Mouse (Mus musculus) liver, embryonic 16.5 days (tissue): ENCODE results near the gene Kcnv2. TPM values are rescaled to one million over a fixed set of nuclear protein-coding genes. Genes with fewer than 3 reads are reported as not detected.

Experiments used
- ATAC-seq: fragments of 200-750 bp; cut with Nextera tagmentation; 2 replicates; pipeline ENCODE4 v1.8.0; 2017; ENCODE audit warnings: low read depth, mild to moderate bottlenecking, moderate number of reproducible peaks, moderate library complexity
- H3K27ac ChIP-seq: fragments of 300-500 bp; sonication (generic); 2 replicates; pipeline ENCODE4 v1.5.1; 2014; ENCODE audit warnings: mild to moderate bottlenecking, low read length
- H3K27me3 ChIP-seq: fragments of 300-500 bp; sonication (generic); 2 replicates; pipeline ENCODE4 v1.6.1; 2014; ENCODE audit warnings: low read depth, low read length, mixed read lengths; ENCODE audit not compliant: control insufficient read depth, insufficient read depth
- H3K36me3 ChIP-seq: fragments of 300-500 bp; sonication (generic); 2 replicates; pipeline ENCODE4 v1.6.1; 2014; ENCODE audit warnings: mild to moderate bottlenecking; ENCODE audit not compliant: control insufficient read depth, insufficient read depth
- H3K4me1 ChIP-seq: fragments of 300-500 bp; sonication (generic); 2 replicates; pipeline ENCODE4 v1.6.1; 2014; ENCODE audit warnings: low read depth, low read length, mixed read lengths; ENCODE audit not compliant: control insufficient read depth
- H3K4me2 ChIP-seq: fragments of 300-500 bp; sonication (generic); 2 replicates; pipeline ENCODE4 v1.6.1; 2014; ENCODE audit warnings: low read depth, low read length, mixed read lengths
- H3K4me3 ChIP-seq: fragments of 300-500 bp; sonication (generic); 2 replicates; pipeline ENCODE4 v1.5.1; 2014; ENCODE audit warnings: low read depth, mild to moderate bottlenecking, low read length
- H3K9ac ChIP-seq: fragments of 300-500 bp; sonication (generic); 2 replicates; pipeline ENCODE4 v1.6.1; 2014; ENCODE audit warnings: low read depth, low read length
- H3K9me3 ChIP-seq: fragments of 300-500 bp; sonication (generic); replicated peaks from 2 replicates; pipeline ENCODE4 v1.6.1; 2016; ENCODE audit warnings: low read length; ENCODE audit not compliant: control insufficient read depth
- WGBS: fragments of 180-500 bp; shearing (Covaris S2); extraction: QIAGEN DNeasy Blood & Tissue Kit; methylation state at CpG from one replicate; pipeline ENCODE4 v1.1.7; 2014; ENCODE audit not compliant: insufficient replicate concordance; 5-methylcytosine and 5-hydroxymethylcytosine counted together
- polyA plus RNA-seq: library from polyadenylated mRNA; unstranded; fragments of >200 nt; fragmentation: Nextera tagmentation; extraction: Ambion mirVana; gene quantifications from 2 replicates; pipeline ENCODE4 v1.2.1, GENCODE M21; 2015

Gene Kcnv2
- polyA plus RNA-seq, 1 experiment from 2014 or later: not detected

DNA sequence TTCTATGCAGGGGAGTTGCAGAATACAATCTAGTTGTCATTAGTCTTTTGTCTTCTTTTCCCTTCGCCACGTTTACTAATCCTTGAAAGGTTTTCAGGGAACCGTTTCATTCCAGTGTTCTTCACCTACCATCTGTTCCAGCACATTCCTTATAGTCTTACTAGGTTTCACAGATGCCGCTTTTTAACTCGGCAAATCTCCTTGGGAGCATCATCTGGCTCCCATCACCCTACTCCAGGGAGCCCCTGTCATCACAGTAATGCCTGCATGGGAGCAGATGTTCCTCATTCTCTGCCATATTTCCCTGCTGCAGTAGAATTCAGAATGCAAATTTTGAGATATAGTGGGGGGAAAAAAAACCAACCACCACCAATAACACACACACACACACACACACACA lies 5.1 kb upstream of the Kcnv2 start:
- H3K27me3 ChIP-seq: no peaks in the 10 kb centered on the region
- ATAC-seq: no peak
- H3K9me3 ChIP-seq: no peaks in the 10 kb centered on the region
- 67% methylated on average over 5 of the region's 5 CpGs for WGBS
- H3K27ac ChIP-seq: no peak overlapping the region
- no peaks in the 10 kb centered on the region for H3K4me1 ChIP-seq
- H3K4me3 ChIP-seq: no peak overlapping the region
- H3K36me3 ChIP-seq: no peaks in the 10 kb centered on the region
- no peak overlapping the region for H3K9ac ChIP-seq
- no peak overlapping the region for H3K4me2 ChIP-seq

DNA sequence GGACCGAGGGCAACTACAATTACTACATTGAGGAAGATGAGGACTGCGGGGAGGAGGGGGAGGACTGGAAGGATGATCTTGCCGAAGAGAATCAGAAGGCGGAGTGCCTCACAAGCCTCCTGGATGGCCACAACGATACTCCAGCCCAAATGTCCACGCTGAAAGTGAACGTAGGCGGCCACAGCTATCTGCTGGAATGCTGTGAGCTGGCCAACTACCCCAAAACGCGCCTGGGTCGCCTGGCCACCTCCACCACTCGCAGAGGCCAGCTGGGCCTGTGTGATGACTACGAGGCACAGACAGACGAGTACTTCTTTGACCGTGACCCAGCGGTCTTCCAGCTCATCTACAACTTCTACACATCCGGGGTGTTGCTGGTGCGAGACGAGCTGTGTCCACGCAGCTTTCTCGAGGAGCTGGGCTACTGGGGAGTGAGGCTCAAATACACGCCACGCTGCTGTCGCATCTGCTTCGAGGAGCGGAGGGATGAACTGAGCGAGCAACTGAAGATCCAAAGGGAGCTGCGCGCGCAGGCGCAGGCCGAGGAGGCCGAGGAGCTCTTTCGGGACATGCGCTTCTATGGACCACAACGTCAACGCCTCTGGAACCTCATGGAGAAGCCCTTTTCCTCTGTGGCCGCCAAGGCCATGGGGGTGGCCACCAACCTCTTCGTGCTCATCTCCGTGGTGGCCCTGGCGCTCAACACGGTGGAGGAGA lies 681 bp downstream of the Kcnv2 start:
- Histone ChIP-seq H3K27me3 (no peaks in the 10 kb centered on the region), H3K27ac (no peak overlapping the region), H3K9me3 (no peaks in the 10 kb centered on the region), H3K9ac (no peak overlapping the region), H3K4me3 (no peak overlapping the region), H3K36me3 (no peaks in the 10 kb centered on the region), H3K4me2 (no peak overlapping the region), H3K4me1 (no peaks in the 10 kb centered on the region)
- ATAC-seq: no peak
- WGBS: 84% methylated on average over 42 of the region's 42 CpGs

DNA sequence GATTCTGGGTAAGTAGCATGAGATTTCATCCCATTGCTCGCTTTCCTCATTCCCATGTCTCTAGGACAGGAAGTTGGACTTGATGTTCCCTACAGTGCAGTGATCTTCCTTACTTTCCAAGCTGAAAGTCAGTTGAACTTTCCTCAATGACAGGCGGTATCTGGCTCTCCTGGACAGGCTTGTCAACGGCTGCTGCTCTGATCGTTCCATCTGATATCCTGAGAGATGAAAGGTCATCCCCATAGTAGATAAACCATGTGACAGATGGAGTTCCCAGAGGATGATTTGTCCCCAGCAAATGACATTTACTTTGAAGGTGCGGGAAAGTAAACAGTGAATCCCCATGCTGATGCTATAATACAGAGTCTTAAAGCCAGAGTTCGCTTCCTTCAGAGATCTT lies 3.2 kb downstream of the Kcnv2 start:
- WGBS: 42% methylated on average over 6 of the region's 6 CpGs
- no peaks in the 10 kb centered on the region for H3K36me3 ChIP-seq
- H3K27me3 ChIP-seq: no peaks in the 10 kb centered on the region
- no peaks in the 10 kb centered on the region for H3K9me3 ChIP-seq
- no peak overlapping the region for H3K4me2 ChIP-seq
- no peak overlapping the region for H3K4me3 ChIP-seq
- no peak overlapping the region for H3K27ac ChIP-seq
- H3K4me1 ChIP-seq: no peaks in the 10 kb centered on the region
- no peak overlapping the region for H3K9ac ChIP-seq
- ATAC-seq: no peak

DNA sequence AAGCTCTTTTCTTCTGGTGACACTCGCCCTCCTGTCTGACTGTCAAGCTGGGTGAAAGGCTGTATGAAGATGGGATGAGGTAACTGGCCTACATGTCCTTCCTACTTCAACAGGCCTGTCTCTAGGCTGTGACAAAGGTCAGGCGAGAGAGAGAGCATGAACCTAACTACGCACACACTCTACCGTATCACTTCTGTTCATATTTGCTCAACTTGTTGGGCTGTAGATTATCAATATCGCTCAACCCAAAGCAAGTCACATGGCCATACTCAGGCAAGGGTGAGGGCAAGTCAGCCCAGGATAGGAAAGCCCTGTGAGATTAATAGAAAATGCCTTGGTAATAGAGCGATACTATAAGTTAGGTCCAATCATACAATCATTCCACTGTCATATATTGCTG lies 5.2 kb downstream of the Kcnv2 start:
- H3K9ac ChIP-seq: no peak overlapping the region
- WGBS: 61% methylated on average over 6 of the region's 6 CpGs
- no peaks in the 10 kb centered on the region for H3K4me1 ChIP-seq
- H3K27ac ChIP-seq: peak overlapping the region; percentile 53; the same call in 1 of the 2 replicates
- no peaks in the 10 kb centered on the region for H3K9me3 ChIP-seq
- H3K4me2 ChIP-seq: no peak overlapping the region
- peak; percentile 85 for ATAC-seq
- H3K36me3 ChIP-seq: no peaks in the 10 kb centered on the region
- H3K27me3 ChIP-seq: no peaks in the 10 kb centered on the region
- H3K4me3 ChIP-seq: no peak overlapping the region

DNA sequence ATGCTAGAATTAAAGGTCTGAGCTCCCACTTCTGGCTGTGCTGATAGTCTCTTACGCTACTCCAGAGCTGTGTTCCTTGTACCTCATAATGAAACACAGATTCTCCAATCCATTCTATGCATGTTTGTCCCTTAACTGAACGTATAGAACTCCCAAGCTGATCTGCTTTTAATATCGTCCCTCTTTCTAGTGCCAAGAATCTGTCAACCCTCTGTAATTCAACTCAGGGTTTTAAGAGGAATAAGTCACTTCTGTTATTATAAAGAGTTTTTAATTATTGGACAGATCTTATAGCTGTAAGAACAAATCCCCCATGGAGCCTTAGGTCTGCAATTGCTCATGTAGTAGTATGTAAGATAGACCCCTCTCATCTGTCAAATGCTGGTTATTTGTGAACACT lies 5.8 kb downstream of the Kcnv2 start:
- Histone ChIP-seq H3K27ac (peak overlapping the region; percentile 14; the same call in 1 of the 2 replicates), H3K36me3 (no peaks in the 10 kb centered on the region), H3K4me2 (no peak overlapping the region), H3K27me3 (no peaks in the 10 kb centered on the region), H3K9ac (no peak overlapping the region), H3K4me3 (no peak overlapping the region), H3K9me3 (no peaks in the 10 kb centered on the region), H3K4me1 (no peaks in the 10 kb centered on the region)
- 49% methylated on average over 3 of the region's 3 CpGs for WGBS
- no peak for ATAC-seq

DNA sequence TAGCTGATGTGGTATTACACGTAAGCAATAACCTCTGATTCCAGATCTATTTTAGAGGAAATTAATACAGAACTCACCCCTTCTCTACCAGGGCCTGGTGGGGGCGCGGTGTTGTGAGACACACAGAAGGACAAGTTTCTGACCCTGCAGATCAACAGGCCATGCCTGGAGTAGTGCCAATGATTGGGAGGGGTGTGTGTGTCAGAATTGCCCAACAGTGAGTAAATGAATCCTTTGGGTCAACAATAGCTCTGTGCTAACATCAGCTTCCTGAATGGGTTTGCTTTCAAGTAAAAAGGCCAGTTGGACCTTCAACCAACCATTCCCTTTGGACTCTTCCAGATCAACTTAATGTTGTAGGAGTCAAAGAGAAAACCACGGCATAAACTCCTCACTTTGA lies 6.3 kb downstream of the Kcnv2 start:
- Histone ChIP-seq H3K4me1 (no peaks in the 10 kb centered on the region), H3K9ac (no peak overlapping the region), H3K27me3 (no peaks in the 10 kb centered on the region), H3K27ac (no peak overlapping the region), H3K4me2 (no peak overlapping the region), H3K4me3 (no peak overlapping the region), H3K36me3 (no peaks in the 10 kb centered on the region), H3K9me3 (no peaks in the 10 kb centered on the region)
- peak; percentile 81 for ATAC-seq
- 51% methylated on average over 4 of the region's 4 CpGs for WGBS

DNA sequence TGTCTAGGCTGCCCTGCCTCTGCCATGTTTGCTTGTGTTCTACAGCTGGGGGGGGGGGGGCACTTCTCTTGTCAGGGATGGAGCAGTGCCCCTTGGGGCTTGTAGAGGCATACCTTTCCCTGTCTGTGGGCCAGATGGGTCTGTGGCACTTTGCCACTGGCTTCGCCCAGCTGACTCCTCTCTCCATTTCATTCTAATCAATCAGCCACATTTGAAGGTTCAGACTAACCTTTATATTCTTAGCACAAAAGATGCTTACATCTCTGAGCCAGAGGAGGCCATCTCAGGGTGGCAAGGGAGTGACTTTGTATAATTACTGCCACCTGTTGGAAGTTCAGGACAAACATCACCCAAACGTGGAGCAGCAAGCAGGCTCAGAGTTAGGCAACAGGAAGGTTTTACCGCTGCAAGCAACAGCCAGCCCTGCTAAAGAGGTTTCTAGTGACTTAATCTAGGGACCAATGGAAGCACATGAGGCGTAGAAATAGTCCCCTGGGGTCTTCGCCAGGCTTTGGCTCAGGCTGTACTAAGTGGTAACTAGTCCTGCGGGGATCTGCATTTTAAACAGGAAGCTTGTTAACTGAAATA lies 9.9 kb downstream of the Kcnv2 start:
- Histone ChIP-seq H3K4me1 (no peaks in the 10 kb centered on the region), H3K27me3 (no peaks in the 10 kb centered on the region), H3K27ac (no peak overlapping the region), H3K36me3 (no peaks in the 10 kb centered on the region), H3K4me3 (no peak overlapping the region), H3K9ac (no peak overlapping the region), H3K4me2 (no peak overlapping the region), H3K9me3 (no peaks in the 10 kb centered on the region)
- WGBS: 42% methylated on average over 6 of the region's 6 CpGs
- no peak for ATAC-seq

DNA sequence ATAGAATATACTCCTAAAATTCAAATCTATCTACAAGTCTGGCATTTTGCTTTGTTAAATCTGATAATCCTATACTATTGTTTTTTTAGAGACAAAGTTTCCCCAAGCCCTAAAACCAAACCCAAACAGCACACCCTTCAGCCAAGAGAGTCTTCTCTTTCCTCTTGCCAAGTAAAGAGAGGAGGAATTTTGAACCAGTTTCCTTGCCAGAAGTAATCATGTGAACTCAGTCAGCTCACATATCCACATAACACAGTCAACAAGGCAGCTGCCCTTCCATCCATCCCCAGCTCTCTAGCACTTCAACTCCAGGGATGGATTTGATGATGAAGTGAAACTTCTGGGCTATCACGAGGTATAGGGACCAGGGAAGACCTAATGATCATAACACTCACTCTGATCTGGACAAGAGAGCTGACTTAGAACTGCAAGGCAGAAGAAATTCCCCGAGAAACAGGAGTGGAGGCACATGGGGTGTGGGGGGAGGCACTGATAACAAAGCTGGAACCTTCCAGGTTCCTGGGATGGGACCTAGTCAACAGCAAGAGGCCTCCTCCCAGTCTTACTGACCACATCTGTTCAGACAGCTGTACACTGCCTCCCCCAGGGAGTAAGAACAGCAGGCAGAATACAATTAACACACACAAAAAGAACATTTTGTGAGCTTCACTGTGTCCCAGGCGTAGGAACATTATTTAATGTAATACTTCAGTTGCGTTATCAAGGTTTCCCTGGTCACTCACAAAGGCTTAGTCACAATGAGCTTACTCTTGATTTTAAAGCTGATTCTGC lies 13.9 kb downstream of the Kcnv2 start:
- 48% methylated on average over 4 of the region's 4 CpGs for WGBS
- H3K9me3 ChIP-seq: no peaks in the 10 kb centered on the region
- H3K9ac ChIP-seq: no peak overlapping the region
- no peaks in the 10 kb centered on the region for H3K27me3 ChIP-seq
- H3K4me1 ChIP-seq: no peaks in the 10 kb centered on the region
- no peak overlapping the region for H3K4me2 ChIP-seq
- no peaks in the 10 kb centered on the region for H3K36me3 ChIP-seq
- no peak overlapping the region for H3K27ac ChIP-seq
- H3K4me3 ChIP-seq: no peak overlapping the region
- ATAC-seq: no peak

DNA sequence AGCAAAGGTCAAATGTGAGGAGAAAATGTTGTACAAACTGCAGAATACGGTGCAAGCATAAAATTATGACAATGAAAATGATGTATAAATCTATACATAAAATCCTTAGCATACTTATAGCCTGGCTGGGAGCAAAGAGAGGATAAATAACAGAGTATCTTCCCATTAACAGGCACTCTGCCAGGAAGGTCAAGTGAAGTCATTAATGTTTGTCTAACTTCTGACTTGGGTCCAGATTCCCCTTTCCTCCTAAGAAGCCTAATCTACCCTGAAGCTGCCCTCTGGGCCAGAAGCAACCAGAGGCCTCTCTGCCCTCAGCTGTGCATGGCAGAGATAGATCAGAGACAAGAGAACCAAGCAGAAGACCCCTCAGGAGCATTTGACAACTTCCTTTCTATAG lies 24.1 kb downstream of the Kcnv2 start:
- no peak for ATAC-seq
- 33% methylated on average over 1 of the region's 1 CpGs for WGBS

More for the DNA sequence above, 24.1 kb downstream of the Kcnv2 start:
- H3K36me3 ChIP-seq: no peaks in the 10 kb centered on the region
- H3K27me3 ChIP-seq: no peaks in the 10 kb centered on the region
- no peak overlapping the region for H3K27ac ChIP-seq
- H3K4me1 ChIP-seq: no peaks in the 10 kb centered on the region
- H3K4me3 ChIP-seq: no peak overlapping the region
- H3K4me2 ChIP-seq: no peak overlapping the region
- no peak overlapping the region for H3K9ac ChIP-seq
- H3K9me3 ChIP-seq: no peaks in the 10 kb centered on the region
